ENCODE assay signal across 7 mouse cellular contexts in the genomic region with DNA sequence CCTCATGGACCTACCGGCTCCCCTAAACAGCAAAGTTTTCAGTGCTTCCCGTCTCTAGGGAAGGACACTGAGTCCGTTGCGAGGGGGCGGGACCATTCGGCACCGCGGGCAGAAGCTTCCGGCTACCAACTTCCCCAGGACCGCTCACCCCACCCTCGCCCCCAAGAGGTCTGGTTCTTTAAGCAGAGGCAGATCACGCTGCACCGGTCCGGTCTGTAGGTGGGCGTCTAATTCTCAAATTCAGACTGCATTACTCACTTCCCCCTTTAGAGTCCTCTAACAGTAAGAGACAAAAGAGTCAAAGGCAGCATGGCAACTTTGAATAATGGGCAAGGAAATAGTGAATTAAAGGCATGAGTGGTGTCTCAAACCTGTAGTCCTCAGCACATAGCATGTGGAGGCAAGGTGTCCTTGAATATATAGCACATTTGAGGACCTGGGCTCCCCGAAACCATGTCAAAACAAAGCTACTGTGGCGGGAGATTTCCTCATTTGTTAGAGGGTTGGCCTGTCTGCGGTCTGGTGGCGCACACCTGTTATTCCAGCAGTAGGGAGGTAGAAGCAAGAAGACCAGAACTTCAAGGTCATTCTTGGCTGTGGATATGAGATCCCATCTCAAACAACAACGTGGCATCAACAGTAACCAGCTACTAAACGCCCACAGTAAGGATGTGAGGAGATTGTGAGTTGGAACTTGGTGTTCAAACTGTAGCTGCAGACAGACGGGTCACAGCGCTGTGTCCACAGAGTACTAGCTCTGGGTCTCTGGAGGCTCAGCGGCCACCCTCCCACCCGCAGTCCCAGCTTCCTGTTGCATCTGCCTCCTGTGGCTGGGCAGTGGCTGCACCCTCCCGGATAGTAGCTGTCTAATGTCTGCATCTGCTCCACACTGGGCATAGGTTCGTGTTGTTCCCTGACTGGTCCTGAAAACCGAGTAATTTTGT. TPM values are rescaled to one million over a fixed set of nuclear protein-coding genes. Genes with fewer than 3 reads are reported as not detected.
DNase-seq lines count a peak whose midpoint lies in the region; ATAC-seq and TF ChIP-seq lines count a peak whose summit lies in the region.

A gene (minus strand): TSS at position 48 of the 944 bp plus-strand sequence.

- H3ac ChIP-seq in myocyte (ENCODE audit: control insufficient read depth, insufficient read length): no peak within 1 kb of the TSS

- peak; percentile 76 for DNase-seq in Muller cell, postnatal 12 days (ENCODE audit: inconsistent ontology term)
- DNase-seq in c-Kit-negative CD71-positive TER-119-positive erythroid progenitor cells, embryonic 14.5 days (ENCODE audit: low read depth, low spot score): peak; percentile 25
- DNase-seq in gastrocnemius, postnatal 14 days: peak; percentile 41
- peak in 2 of 3 experiments; percentile 38 for DNase-seq in liver, embryonic 14.5 days (ENCODE audit: low read depth in 3 of 3, low spot score in 3 of 3)
- peak; percentile 71 for DNase-seq in testis, postnatal 10 days (ENCODE audit: low spot score)

- peak within 1 kb of the TSS; percentile 75 for H3K4me2 ChIP-seq in liver, embryonic 14.5 days (ENCODE audit: low read depth)
- H3K4me2 ChIP-seq in myocyte (ENCODE audit: low read depth): peak within 1 kb of the TSS; percentile 48

- peak within 1 kb of the TSS; percentile 30 to 40 for H3K4me3 ChIP-seq in liver, embryonic 14.5 days (ENCODE audit: insufficient read depth in 1 of 2, low read depth in 2 of 2, low read length in 2 of 2)
- no peak within 1 kb of the TSS for H3K4me3 ChIP-seq in myocyte

- no peaks in the 10 kb centered on the region for H3K9me3 ChIP-seq in liver, embryonic 14.5 days (ENCODE audit: control insufficient read depth, low read length)

- peaks cover 0 to 12% of the 10 kb centered on the region in 2 experiments; a peak in 2 of 4 replicates for H3K4me1 ChIP-seq in liver, embryonic 14.5 days (replicated peaks; ENCODE audit: control insufficient read depth in 2 of 2, insufficient read depth in 2 of 2, low read length in 1 of 2)

- H3K36me3 ChIP-seq in liver, embryonic 14.5 days (replicated peaks; ENCODE audit: control insufficient read depth, insufficient read depth, low read depth): no peaks in the 10 kb centered on the region
- H3K36me3 ChIP-seq in myocyte (ENCODE audit: control insufficient read depth, insufficient read depth): no peaks in the 10 kb centered on the region

- no peak for TF ChIP-seq POLR2A in myocyte (IDR thresholded peaks at IDR 0.05; ENCODE audit: insufficient read length, low read depth)

- no peaks in the 10 kb centered on the region for H3K79me2 ChIP-seq in myocyte (ENCODE audit: control insufficient read depth, insufficient read depth)

- peak within 1 kb of the TSS; percentile 50 for H3K9ac ChIP-seq in liver, embryonic 14.5 days (replicated peaks)

- H3K27ac ChIP-seq in liver, embryonic 14.5 days: no peak within 1 kb of the TSS

- peak; percentile 78 for ATAC-seq in inflammation-experienced regulatory T-cells, adult 6 months
- ATAC-seq in liver, embryonic 14.5 days (ENCODE audit: insufficient read depth): peak; percentile 68

- H3K27me3 ChIP-seq in liver, embryonic 14.5 days (ENCODE audit: control insufficient read depth, insufficient read depth, low read length): no peaks in the 10 kb centered on the region
- peaks cover 19% of the 10 kb centered on the region for H3K27me3 ChIP-seq in myocyte (ENCODE audit: control insufficient read depth, insufficient read depth, insufficient read length)

- 10% methylated on average over 28 of the region's 28 CpGs for WGBS in liver, embryonic 14.5 days (ENCODE audit: insufficient replicate concordance)

- no peak for TF ChIP-seq EP300 in liver, embryonic 14.5 days (IDR thresholded peaks at IDR 0.05; ENCODE audit: low read depth)

- TF ChIP-seq CTCF in liver, embryonic 14.5 days (IDR thresholded peaks at IDR 0.05; ENCODE audit: low read depth): no peak

- intact Hi-C loops in gastrocnemius, postnatal 14 days (cut with DNase I; ENCODE audit: low total_unique reads): loop anchor here (5.0 kb wide), 1 partner anchor 37 kb away; no protein-coding TSS in a partner anchor

TF ChIP-seq in myocyte, 11 proteins besides CTCF, POLR2A, EP300 and RAD21:
- no peak for TF ChIP-seq MYOD1 (IDR thresholded peaks at IDR 0.05; ENCODE audit: control insufficient read depth in 1 of 3, insufficient read length in 2 of 3, low read depth in 2 of 3)
- no peak for TF ChIP-seq E2F4 (IDR thresholded peaks at IDR 0.05; ENCODE audit: insufficient read depth)
- TF ChIP-seq REST (IDR thresholded peaks at IDR 0.05; ENCODE audit: insufficient read depth, insufficient read length): no peak
- TF ChIP-seq TCF12 (IDR thresholded peaks at IDR 0.05; ENCODE audit: insufficient read depth, poor library complexity, severe bottlenecking): no peak
- no peak for TF ChIP-seq MYOG (IDR thresholded peaks at IDR 0.05; ENCODE audit: control insufficient read depth in 1 of 3, insufficient read depth in 1 of 3, insufficient read length in 2 of 3, low read depth in 2 of 3)
- no peak for TF ChIP-seq CEBPB (IDR thresholded peaks at IDR 0.05; ENCODE audit: insufficient read depth, poor library complexity, severe bottlenecking)
- TF ChIP-seq SRF (IDR thresholded peaks at IDR 0.05; ENCODE audit: control insufficient read depth, insufficient read length, low read depth): no peak
- no peak for TF ChIP-seq POLR2AphosphoS2 (IDR thresholded peaks at IDR 0.05; ENCODE audit: insufficient read length, low read depth)

RNA-seq across cellular contexts. Expression of the gene that starts here (rescaled TPM):
- total RNA-seq in gastrocnemius, postnatal 14 days (2021): under 1 TPM; 0.18 to 0.21 TPM
- not detected for polyA plus RNA-seq in inflammation-experienced regulatory T-cells, adult 6 months (2017; shearing (Covaris generic))
- polyA plus RNA-seq in liver, embryonic 14.5 days (2012; rRNA removed): 0.11 and 0.13 TPM in 2 replicates
- polyA plus RNA-seq in liver, embryonic 14.5 days (2014; fragmentation: Nextera tagmentation; extraction: Ambion mirVana): 0.14 and 0.27 TPM in 2 replicates
- 0.02 TPM for polyA plus RNA-seq in myocyte (2012; fragmentation: generic; extraction: Trizol)

Comparison
In these comparisons a context has a peak if more than half of its experiments do, and no peak if none do; other contexts are left out.
1. Peak in DNase-seq in gastrocnemius, postnatal 14 days; RNA of the gene not detected or under 1 TPM.
2. Peak in ATAC-seq in inflammation-experienced regulatory T-cells, adult 6 months; RNA of the gene not detected or under 1 TPM.
3. Peak in DNase-seq, ATAC-seq, H3K4me3 ChIP-seq, H3K9ac ChIP-seq and H3K4me2 ChIP-seq in liver, embryonic 14.5 days; RNA of the gene not detected or under 1 TPM.
4. DNase-seq: peak in every context shown above with its lines; median percentile 76 in Muller cell, postnatal 12 days; 71 in testis, postnatal 10 days; 41 in gastrocnemius, postnatal 14 days; 38 in liver, embryonic 14.5 days; 25 in c-Kit-negative CD71-positive TER-119-positive erythroid progenitor cells, embryonic 14.5 days.